Mouse (Mus musculus): Measurements from ENCODE around the gene Crispld2. TPM values are rescaled to one million over a fixed set of nuclear protein-coding genes. Genes with fewer than 3 reads are reported as not detected.

The Crispld2 gene
- 5.1 and 6.9 TPM in 2 replicates for total RNA-seq (2021)
- long read RNA-seq, full-length matches to known transcripts = 14 of 26 reads
- long read RNA-seq, partial matches to known transcripts = 7 of 26 reads
- long read RNA-seq, other reads (novel, unspliced or antisense) = 5 of 26 reads

DNA sequence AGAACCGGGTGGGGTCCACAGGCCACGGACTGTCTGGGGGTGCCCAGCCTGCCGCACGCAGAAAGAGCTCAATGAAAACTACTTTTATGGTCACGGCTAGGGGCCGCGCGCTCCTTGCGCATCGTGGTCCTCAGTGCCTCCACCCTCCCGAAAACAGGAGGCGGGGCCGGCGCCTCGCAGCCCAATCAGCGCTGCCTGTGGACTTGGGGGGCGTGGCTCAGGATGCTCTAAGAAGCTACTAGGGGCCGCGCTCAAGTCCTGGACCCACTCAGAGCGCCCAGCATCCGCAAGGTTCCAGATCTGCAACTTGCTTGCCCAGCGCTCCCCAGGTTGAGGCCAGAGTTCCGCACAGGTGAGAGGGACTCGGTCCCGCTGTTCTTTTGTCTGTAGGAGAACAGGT is at the start of gene Crispld2:
Gene Crispld2, plus strand, starts transcription at position 190 of the 400 bp plus-strand sequence.
- peak; percentile 65 for DNase-seq

DNA sequence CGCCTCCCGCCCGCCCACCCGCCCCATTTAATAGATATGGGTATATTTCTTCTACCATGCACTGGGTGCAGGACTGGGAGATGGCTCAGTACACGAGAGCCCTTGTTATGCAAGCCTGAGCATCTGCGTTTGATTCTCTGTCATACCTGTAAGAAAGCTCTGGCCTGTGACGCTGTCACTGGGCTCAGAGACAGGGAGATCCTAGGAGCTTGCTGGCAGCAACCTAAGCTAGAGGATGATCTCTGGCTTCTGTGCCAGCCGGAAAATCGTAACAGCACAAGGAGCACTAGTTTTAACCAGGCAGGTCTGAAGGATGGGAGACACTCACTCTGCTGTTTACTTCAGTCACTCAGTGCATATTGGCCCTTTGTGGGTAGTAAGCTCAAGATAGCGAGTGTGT is 48.6 kb upstream of the Crispld2 start:
- DNase-seq = no peak

DNA sequence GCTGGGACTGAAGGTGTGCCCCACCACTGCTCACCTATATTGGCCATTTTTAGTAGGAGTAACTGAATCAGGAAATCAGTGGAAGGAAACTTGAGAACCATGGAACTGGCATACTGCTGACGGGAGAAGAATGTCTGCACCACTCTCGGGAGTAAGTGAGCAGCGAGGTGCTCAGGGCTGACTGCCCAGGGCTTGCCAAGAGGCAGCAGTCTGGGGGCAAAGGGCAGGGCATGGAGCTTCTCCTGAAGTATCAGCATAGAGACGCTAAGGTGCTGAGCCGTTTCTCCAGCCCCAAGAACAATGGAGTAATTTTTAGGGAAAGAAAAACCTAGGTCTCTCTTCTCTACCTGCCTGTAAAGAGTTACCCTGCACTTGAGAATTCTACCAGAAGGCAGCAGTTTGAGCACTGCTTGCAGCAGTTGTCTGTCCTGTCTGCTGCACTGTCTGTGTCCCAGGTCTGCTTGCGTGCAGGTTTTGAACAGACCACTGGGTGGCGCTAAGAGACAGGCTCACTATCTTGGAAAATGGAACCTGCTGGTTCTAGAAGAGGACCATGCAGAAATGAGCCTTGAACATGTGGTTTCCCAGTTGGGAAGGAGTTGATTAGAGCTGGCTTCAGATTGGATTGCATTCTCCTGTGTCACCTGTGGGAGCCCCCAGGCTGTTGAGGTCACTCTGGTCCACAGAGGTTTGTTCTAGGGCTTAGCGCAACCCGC is 48.0 kb upstream of the Crispld2 start:
- peak; percentile 72 for DNase-seq

DNA sequence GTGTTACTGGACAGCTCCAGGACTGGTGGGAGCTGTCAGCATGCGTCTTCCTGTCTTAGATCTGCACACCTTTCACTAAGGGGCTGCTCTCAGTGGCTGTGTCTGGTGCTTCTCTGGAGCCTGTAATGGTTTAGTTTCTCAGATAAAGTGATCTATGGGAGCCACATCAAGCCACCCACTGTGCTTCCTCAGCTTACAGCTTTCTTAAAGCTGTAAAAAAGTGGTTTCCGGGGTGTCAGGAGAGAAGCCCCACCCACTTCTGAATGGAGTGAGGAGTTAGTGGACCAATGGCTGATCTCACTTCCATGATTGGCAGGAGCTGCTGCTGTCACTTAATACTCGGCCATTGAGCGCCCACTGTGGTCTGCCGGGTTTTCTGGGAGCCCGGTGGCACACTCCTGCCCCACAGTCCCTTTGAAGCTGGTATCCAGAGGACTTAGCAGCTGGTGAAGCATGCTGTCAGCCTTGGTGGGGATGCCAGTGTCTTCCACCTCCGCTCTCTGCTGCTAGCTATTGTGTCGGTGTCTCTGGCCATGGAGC is 45.8 kb upstream of the Crispld2 start:
- DNase-seq = no peak

DNA sequence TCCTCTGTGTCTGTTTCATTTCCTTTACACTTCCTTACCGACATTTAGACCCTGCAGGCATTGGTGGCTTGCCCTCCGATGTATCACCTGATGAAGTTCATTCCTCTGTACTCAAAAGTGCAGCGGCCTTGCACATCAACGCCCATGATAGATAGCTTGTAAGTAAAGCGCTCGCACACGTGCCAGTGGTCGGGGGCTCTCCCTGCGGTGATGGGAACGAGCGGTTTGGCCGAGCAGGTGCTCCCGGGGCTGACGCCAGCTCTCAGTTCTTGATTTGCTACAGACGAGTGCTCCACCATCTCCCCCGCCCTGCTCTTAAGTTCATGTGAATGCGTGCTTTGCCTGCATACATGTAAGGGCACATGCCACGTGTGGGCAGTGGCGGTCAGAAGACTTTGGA is 44.6 kb upstream of the Crispld2 start:
- DNase-seq = no peak

DNA sequence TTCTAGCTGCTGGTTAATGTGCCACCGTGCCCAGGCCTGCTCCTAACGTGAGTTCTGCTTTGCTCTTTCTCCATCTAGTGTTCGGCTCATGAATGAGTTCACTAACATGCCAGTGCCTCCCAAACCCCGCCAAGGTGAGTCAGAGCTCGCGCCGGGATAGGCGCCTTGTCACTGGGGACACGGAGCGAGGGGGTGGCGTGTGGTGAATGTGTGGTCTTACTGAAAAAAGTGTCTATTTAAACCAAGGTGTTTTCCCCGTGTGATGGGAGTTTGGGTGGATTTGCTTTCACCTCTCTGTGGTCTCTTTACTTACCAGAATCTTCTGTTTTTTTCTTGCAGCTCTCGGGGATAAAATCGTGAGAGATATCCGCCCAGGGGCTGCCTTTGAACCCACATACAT is 43.9 kb upstream of the Crispld2 start:
- peak; percentile 68 for DNase-seq

DNA sequence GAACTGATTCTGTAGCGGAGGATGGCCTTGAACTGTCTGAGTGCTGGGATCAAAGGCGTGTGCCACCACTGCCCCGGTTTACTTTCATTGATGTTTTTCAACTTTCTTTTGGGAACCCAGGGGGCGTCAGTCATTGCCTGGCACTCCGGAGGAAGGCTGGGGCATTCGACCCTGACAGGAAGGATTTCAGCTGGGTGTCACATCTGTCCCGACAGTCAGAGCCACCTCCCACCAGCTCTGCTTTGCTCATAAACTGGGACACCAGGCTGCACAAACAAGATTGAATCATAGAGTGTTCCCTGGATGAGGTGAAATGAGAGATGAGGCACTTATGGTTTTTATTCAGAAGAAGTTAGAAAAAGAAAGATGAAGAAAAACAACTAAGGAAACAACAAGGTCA is 40.0 kb upstream of the Crispld2 start:
- DNase-seq = no peak

DNA sequence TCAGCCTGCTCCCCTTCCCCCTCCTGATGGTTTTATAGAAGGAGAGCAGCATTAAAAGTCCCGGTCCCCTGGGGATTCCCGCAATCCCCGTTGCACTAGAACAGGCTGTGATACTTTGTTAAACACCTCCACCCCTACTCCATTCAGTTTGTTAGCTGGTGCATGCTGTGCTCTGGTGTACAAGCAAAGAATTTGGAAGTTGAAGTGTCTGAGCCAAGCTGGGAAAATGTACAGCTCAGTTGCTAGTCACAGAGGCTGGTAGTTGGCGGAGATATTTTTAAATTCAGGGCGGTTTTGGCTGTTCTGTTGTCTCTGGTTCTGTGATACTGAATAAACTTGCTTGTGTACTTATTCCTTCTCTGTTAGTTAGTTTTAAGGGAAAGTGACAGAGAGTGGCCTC is 39.5 kb upstream of the Crispld2 start:
- no peak for DNase-seq

DNA sequence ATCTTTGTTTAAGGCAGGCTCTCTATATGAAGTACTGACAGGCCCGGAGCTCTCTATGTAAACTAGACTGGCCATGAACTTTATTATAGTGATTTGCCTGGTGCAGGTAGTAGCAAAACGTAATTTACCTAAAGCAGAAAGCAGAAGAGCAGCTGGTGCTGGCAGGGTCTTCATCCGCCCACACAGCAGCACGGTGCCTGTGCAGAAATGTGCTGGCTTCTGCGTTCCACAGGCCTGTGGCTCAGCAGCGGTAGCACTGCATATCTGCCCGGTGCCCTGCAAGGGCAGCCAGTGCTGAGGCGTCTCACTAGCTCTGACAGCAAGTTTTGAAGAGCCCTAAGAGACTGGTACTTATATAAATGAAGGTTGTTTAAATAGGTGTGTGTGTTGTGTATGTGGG is 36.9 kb upstream of the Crispld2 start:
- no peak for DNase-seq

DNA sequence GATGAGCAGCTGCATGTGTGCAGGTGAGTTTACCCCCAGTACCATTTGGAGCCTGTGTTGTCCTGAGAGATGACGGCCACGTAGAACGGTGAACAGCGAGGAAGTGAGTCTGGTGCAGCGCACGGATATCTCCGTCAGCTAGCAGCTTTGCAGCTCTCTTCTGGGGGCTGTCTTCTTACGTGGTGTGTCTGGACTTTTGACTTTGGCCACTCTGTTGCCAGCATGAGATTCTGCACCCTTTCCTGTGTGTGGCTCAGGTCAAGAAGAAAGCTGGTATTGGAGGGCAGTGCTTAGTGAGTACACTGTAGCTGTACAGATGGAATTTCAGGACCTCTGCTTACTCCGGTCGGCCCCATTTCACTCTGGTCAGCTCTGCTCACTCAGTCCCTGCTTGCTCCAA is 34.2 kb upstream of the Crispld2 start:
- no peak for DNase-seq

DNA sequence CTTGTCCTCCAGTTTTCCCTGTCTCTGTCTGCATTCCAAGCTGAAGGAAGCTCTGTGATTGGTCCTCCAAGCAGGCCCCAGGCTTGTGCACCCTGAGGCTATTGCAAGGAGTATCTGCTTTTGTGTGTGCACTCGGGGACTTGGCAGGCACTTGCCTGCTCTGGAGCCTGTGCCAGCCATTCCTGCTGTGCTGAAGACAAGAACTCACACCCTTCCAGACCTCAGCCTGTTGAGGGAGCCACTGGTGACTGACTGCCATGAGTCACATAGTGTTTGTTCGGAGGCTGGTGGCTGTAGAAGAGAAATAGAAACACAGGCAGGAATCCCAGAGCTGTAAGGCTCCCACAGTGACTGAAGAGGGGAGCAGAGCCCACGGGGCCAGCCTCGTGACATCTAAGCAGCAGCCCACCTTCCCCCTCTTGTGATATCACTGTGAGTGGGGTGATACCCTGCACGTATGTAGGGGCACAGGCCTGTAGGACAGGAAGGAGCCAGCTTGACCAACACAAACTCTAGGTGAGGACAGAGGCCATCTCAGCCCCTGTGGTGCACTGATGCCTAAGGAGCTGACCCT is 31.6 kb upstream of the Crispld2 start:
- peak; percentile 51 for DNase-seq

DNA sequence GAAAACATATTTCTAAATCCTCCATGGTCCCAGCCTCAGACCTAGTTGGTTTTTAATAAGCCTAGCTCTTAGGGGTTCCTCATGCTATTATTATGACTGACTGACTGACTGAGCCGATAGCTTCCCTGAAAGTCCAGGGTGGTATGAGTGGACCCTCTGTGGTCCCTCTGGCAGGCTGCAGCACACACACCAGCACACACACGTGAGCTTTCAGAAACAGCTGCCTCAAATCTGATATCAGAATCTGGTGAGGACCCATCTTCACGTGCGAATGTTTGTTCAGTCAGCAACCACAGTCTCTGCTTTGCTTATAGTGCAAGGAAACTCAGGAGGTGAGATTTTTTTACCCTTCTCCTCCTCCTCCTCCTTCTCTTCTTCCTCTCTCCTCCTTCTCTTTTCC is 27.4 kb upstream of the Crispld2 start:
- no peak for DNase-seq

DNA sequence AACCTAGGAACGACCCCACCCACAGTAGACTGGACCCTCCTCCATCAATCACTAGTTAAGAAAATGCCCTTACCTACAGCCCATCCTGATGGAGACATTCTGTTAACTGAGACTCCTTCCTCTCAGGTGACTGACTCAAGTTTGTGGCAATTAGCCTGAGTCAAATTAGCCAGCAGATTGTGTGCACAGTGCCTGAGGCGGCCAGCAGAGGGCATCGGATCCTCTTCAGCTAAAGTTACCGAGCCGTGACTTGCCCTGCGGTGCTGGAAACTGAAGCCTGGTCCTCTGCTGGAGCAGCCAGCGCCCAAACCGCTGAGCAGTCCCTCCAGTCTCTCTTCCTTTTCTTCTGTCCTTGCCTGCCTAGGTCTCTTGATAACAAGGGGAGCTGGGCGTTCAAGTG is 24.8 kb upstream of the Crispld2 start:
- no peak for DNase-seq

DNA sequence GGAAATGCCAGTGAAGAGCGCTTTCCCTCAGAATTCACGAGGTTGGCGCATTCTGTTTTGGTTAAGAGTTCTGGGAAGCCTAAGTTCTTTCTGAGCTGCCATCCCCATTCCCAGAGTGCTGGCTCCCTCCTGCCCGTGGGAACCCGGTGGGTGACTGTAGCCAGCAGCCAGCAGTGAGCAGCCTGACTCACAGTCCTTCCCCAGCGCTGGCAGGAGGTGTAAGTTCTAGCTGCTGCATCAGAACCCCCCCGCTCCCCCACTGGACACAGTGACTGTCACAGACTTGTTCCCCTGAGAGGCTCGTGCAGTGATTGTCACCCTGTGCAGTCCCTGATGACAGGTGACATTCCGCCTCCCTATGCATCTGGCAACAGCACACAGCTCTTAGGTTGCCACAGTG is 22.1 kb upstream of the Crispld2 start:
- DNase-seq = peak; percentile 35

DNA sequence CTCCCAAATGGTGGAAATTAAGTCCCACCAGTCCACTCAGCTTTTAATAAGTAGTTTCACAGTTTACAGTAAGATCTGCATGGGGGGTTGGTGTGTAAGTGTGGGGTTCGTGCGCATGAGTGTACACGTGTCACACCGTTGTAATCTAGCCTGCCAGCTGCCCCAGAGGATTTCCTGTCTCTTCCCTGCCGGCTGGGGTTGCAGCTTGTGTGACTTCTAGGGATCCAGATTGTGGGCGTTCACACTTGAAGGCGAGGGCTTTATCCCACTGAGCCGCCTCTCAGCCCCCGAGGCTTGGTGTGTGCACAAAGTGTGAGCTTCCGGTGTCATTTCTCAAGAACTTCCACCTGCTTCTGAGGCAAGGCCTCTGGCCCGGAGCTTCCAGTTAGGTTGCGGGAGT is 19.7 kb upstream of the Crispld2 start:
- no peak for DNase-seq

DNA sequence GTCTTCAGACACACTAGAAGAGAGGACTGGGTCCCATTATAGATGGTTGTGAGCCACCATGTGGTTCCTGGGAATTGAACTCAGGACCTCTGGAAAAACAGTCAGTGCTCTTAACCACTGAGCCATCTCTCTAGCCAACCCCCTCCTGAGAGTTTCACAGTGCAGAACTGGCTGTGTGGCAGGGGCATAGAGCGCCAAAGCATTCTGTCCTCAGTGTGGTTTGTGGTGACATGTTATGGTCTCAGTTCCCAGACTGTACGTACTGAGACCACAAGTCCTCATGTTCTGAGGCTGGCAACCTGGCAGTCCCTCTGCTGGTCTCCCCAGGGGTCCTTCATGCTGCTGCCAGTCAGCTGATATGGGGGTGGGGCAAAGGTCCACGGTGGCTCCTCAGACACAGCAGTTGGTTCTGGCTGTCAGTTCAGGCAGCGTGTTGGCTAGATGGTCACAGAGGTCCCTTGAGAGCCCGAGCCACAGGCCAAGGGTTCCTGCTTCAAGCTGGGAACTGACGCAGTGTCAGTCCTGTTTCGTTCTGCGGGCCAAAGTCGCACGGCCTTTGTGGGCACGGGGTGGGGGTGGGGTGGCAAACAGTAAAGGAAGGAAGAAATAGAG is 13.4 kb upstream of the Crispld2 start:
- DNase-seq = no peak

DNA sequence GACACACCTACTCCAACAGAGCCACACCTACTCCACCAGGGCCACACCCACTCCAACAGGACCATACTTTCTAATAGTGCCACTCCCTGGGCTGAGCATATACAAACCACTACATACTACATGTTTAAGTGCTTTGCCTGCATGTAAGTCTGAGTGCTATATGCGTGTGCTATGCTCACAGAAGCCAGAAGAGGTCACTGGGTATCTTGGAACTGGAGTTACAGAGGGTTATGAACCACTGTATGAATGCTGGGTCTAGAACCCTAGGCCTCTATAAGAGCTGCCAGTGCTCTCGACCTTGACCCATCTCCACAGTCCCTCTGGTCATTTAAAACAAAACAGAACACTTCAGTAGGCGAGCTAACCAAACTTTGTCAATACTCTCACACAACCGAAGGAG is 11.0 kb upstream of the Crispld2 start:
- DNase-seq = no peak

DNA sequence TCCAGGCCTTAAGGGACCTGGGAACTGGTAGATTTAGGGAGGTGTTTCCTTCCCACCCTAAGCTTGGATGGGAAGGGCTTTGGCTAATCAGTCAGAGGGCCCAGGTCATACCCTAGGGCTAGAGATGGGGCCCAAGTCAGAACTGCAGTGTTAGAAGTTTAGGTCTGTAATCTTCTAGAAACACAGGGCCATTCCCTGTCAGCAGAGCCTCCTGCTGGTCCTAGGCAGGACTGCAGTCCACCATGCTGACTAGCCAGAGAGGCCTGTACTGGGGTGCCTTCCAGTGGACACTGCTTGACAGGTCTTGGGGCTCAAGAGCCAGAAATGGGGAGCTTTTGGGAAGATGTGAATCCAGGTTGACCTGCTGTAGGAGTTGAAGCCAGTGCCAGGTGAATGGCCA is 8.2 kb upstream of the Crispld2 start:
- DNase-seq = no peak

DNA sequence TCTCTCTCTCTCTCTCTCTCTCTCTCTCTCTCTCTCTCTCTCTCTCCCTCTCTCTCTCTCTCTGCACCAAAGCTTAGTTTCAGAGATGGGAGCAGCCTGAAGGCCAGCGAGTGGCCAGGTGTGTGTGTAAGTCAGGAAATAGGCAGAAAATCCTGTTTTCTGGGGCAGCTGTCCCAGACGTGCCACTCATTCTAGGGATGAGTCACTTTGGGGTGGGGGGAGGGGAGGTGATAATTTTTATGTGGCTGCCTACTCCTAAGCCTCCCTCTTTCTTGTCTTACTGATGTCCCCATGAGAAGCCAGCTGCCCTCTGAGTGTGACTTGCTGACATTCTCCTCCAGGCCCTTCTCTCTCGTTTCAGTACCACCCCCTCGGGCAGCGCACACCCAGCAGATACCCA is 6.1 kb upstream of the Crispld2 start:
- no peak for DNase-seq

DNA sequence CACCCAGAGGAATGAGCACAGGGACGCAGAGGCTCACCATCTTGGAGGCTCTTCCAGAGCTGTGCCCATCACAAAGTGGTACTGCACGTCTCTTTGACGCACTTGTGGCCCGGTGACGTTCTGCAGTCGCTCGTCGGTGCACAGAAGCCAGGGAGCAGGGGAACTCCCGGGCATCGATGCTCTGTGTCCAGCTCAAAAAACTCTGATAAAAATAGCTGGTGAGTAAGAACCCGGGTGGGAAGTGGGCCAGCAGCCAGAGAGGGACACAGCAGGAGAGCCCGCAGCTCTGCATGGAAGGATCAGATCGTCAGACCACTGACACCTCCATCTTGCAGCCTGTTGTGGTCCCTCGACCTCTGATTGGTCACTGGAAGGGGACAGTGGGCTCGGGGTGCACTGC is 4.2 kb upstream of the Crispld2 start:
- DNase-seq = peak; percentile 64

DNA sequence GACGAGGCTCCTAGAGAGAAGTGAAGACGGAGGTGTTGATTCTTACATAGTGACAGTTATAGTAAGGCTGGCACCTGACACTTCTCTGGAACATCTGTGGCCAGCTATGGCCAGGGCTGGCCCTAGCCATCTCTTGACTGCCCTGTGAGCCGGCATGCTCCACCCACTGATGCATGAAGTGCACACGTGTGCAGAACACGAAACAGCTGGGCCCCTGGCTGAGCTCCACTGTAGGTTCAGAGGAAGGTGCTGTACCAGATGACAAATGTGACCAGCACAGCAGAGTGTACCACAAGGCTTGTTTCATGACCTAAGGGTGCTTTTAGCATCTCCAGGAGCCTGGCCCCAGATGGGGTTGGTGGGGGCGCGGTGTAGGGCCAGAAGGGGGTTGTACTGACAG is 1.9 kb downstream of the Crispld2 start:
- no peak for DNase-seq

DNA sequence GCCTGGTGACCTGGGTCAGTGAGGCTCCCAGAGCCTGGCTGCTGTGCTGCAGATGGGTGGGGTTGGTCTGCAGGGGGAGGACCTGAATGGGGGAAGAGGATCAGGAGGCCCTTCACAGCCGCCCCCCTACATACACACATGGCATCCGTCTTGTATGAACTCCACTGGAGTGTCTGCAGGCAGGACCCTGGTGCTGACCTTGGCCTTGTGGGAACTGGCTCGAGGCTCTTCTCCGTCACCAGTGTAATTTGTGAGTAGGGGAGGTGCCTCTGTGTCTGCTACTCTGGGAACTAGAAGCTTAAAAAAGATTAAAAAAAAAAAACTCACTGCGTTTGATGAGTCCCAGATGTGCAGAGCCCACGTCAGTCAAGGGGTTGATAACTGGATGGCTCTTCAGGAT is 2.3 kb downstream of the Crispld2 start:
- peak; percentile 42 for DNase-seq

DNA sequence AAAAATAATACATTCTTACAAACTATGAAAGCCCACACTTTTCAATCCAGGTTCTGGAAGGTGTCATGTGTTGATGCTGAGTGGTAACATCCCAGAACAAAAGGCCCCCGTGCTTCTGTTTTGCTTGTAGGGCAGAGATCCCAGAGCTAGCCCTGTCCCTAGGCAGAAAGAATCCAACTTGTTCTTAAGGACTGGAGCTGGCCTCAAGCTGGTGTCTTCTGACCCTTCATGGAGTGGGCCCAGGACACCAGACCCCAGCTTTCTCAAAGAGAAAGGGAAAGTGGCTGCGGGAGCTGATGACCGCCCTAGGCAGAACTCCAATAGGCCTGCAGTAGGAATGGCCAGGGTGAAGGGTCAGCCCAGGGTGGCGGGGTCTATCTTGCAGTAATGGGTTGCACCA is 5.0 kb downstream of the Crispld2 start:
- no peak for DNase-seq

DNA sequence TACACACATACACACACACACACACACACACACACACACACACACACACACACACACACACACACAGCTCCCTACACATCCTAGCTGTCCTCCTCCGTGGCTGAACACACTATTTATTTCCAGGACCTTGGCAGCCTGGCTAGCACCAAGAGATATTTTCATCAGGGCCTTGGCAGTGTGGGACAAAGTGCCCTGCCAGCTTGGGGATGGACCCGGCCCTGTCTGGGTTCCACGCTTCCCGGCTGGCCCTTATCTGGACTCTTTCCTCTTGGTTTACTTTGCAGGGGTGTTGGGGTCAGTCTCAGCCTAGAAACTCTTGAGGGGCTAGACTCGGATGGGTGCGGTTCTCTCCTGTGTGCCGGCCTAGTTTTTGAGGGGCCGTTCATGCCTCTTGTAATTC is 8.2 kb downstream of the Crispld2 start:
- peak; percentile 46 for DNase-seq

Measured in adrenal gland, postnatal 25 days (tissue).